Mouse (Mus musculus) adrenal gland (tissue): ENCODE data around the gene Oxa1l.

Experiments used
- intact Hi-C: fragments of 180-260 bp; cut with DNase I; formaldehyde crosslinking; loops from one replicate; pipeline ENCODE4 v1.15.1; 2025

Gene Oxa1l

DNA sequence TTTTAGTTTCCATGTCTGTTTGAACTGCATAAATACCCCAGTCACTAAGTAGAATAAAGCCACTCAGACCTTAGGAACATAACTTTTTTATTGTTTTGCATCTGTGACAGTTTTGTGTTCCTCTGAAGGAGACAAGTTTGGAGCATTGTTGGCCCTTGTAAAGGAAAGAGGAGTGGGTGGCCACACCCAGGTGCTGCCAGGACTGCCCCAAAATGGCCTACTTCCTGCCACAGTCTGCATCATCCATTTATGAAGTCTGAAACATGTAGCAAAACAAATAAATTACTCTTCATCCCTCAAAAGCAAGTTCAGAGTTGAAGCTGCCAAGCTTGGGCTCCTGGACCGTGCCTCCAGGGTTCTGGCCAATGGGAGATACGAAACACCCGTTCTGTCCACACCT is 8.7 kb downstream of the Oxa1l start:
- intact Hi-C loops: no loop called here

GRCm38 (mm10) chr14:54370595-54370994 is 10.0 kb downstream of the Oxa1l start:
- intact Hi-C loops: no loop called here

DNA sequence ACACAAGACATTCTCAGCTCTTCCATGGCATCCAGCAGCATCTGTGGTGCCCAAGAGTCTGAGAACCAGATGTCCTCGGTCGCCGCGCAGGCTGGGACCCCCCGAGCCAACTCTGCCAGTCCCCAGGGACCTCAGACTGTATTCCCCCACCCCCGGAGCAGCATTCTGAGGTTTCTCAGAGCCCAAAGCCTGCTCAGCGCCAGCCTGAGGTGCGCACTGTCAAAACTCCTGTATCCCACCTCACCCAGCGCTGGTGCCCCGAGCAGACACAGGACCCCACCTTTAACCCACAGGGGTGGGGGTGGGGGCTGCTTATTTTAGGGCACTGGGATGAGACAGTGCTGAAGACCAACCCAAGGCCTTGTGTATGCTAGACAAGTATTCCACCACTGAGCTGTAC is 10.8 kb downstream of the Oxa1l start:
- intact Hi-C loops: no loop called here

DNA sequence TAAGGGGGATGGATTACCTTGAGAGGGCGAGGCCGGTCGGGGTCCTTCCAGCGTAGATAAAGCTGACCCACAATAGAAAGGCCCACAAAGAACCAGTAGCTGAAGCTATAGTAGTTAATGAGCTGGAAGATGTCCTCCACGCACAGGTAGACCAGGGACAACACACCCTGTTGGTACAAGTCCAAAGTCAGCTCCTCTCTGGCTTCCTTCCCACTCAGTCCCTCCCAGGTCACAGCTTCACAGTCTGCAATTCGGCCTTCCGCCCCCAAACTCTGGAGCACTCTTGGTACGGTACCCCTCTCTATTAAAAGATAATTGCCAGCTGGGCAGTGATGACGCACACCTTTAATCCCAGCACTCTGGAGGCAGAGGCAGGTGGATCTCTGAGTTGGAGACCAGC is 12.3 kb downstream of the Oxa1l start:
- intact Hi-C loops: no loop called here

GRCm38 (mm10) chr14:54375916-54376315 is 15.3 kb downstream of the Oxa1l start:
- intact Hi-C loops: loop anchor here (5.0 kb wide), 1 partner anchor 36 kb away; no protein-coding TSS in a partner anchor

- intact Hi-C loops: loop anchor here (5.0 kb wide), 1 partner anchor 35 kb away; no protein-coding TSS in a partner anchor
Measured at GRCm38 (mm10) chr14:54377166-54377565, 16.5 kb downstream of the Oxa1l start.

DNA sequence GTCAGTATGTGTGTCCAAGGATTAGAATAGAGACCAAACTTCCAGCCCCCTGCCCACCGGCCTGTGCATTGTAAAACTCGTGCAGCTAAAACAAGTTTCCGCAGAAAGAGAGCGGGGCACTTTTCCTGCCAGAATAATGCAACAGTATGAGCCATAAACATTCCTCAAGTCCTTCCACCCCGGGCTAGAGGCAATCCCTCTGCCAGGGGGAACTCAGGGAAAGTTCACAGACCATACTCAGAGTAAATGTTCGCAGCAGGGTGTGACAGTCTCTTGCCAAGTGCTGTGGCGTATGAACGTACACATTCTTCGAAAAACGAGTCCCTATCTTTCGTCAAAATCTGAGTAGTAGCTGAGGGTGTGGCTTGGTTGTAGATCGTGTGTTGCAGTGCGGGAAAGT is 18.9 kb downstream of the Oxa1l start:
- intact Hi-C loops: loop anchor here (5.0 kb wide), 1 partner anchor 33 kb away; no protein-coding TSS in a partner anchor

DNA sequence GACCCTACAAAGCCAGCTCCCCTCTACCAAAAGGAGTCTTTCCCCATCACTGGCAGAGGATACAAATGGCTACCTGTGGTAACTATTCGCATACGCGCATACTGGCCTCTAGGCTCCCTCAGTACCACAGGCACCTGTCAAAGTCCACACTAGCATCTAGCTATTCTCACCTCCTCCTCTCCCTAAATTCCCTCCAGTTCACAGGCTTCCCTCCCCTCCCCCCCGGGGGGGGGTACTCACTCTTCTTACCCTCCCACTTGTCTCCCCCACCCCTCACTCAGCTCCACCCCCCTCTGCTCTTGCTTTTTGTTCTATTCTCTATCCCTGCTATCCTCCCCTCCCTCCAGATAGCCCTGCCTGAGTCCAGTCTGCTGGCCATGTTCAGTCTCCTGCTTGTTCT is 20.0 kb downstream of the Oxa1l start:
- intact Hi-C loops: no loop called here

DNA sequence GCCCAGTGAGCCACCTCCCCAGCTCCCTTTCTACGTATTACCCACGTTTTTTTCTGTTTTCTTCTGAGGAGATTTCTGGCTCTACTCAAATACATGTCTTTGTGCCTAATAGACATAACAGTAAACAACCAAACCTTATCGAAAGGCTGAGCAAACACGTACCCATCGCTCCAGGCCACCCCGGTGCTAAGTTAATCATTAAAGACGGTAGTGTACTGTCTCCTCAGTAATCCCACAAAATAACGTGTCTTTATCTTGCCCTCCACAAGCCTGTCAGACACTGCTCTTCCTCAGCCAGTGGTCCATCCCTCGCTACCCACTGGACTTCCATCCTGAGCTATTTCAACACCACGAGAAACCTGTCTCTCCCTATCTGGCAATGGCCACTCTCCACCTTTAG is 21.2 kb downstream of the Oxa1l start:
- intact Hi-C loops: no loop called here

- intact Hi-C loops: no loop called here
Measured at GRCm38 (mm10) chr14:54382641-54383040, 22.0 kb downstream of the Oxa1l start.

GRCm38 (mm10) chr14:54383355-54383771 is 22.7 kb downstream of the Oxa1l start:
- intact Hi-C loops: no loop called here

DNA sequence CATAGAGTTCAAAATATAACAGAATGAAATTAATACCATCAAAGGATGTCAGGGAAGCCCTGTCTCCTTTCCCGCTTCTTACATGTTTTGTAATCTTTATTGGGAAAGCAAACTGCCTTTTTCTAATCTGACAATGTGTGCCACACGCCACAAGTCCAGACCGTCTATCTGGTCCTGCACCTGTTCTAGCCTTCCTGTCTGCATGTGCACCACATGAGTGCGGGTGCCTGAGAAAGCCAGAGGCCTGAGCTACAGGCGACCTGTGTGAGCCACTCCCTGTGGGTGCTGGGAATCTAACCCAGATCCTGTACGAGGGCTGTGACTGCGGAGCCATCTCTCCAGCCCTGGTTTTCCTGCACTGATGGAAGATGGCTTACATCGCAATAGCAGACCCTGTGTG is 23.8 kb downstream of the Oxa1l start:
- intact Hi-C loops: no loop called here

GRCm38 (mm10) chr14:54385968-54386618 is 25.5 kb downstream of the Oxa1l start:
- intact Hi-C loops: no loop called here

- intact Hi-C loops: no loop called here
Measured at GRCm38 (mm10) chr14:54387546-54387945, 26.9 kb downstream of the Oxa1l start.

DNA sequence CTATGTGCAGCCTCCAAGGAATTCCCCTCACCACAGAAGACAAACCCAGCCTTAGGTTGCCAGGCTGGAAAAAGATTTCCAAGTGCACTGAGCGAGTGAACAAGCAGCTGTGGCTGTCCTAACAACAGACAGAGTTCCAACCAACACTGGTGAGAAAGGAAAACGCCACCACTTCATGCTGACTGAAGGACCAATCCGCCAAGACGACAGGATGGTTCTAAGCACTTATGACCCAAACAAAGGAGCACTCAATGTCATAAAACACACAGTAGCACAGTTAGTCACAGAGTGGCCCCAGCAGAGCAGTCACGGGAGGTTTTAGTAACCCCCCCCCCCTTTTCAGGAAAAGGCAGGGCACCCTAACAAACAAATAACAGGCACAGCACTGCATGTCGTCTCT is 30.2 kb downstream of the Oxa1l start:
- intact Hi-C loops: no loop called here

- intact Hi-C loops: no loop called here
Measured at GRCm38 (mm10) chr14:54393794-54394193, 33.2 kb downstream of the Oxa1l start.

- intact Hi-C loops: no loop called here
Measured at GRCm38 (mm10) chr14:54394309-54394708, 33.7 kb downstream of the Oxa1l start.

DNA sequence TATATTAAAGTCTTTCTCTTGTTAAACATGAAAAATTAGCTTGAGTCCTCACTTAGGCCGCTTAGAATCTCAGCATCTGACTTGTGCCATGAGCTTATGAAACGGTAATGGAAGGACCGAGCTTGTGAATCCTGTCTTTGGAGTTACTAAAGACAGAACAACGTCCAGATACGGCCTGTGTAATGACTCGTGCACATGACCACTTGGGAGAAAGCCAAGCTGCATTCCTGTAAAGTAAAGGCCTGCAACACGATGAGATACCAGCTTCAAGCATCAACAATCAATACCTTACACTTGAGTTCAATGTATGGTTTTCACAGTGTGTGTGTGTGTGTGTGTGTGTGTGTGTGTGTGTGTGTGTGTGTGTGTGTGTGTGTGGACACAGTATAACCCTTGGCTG is 36.1 kb downstream of the Oxa1l start:
- intact Hi-C loops: no loop called here

DNA sequence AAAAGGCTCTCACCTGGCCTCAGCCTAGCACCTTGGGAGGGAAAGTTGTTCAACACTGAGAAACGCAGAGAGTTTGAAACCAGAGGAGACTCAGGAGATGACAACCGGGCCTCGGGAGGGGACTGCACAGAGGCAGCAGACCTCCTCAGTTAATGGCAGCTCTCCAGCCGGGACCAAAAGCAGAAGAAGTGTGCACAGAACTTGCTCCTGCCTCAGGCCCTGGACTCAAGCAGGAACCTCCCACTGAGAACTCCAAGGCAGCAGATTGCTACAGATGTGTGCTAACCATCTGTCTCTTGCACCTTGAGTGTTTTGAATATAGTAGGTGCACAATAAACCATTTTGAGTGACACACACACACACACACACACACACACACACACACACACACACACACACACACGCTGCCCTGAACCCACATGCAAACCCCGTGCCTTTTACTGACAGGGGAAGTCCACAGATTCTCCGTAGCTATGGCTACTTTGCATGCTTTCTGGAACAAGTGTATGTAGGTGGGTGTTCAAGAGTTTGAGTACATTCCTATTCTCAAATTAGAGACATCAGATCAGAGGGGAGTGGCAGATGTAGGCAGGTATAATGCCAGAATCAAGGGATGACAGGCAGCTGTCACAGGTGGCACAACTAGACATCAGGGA is 37.4 kb downstream of the Oxa1l start:
- intact Hi-C loops: no loop called here

DNA sequence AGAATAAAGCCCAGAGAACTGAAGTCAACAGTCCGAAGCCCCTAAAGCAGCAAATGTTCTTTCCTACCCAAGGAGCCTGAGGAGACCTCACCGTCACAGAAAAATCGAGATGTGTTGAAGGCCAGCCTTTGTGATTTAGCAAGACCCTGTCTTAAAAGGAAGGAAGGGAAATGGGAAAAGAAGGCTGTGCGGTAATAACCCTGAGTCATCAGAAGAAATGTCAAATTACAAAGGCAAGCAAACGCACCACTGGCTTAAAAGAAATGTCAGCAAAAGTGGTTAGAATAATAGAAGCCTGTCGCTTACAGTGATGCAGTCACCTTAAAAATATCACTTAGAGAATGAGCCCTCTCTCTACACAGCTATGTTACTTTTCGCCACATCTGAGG is 37.9 kb downstream of the Oxa1l start:
- intact Hi-C loops: no loop called here

DNA sequence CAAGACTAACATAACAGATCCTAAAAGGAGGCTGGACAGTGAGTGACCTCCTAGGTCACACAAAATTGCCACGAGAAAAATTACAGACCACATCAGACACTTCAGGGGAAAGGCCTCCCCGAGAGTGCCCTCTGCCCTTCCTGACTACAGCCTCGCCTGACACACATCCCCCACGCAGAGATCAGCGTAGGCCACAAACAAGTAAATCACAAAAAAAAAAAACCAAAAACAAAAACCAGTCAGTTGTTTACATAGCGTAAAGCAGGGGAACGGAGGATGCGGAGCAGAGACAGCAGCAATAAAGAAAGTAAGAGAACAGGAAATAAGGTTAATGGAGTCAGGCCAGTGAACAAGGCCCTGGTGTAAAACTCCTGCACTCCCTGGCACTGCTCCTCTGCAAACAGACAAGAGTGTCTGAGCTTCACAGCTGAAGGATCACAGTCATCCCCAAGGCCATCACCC is 38.3 kb downstream of the Oxa1l start:
- intact Hi-C loops: no loop called here

- intact Hi-C loops: no loop called here
Measured at GRCm38 (mm10) chr14:54401723-54402122, 41.1 kb downstream of the Oxa1l start.
